Mouse (Mus musculus) adrenal gland (tissue): ENCODE data around the gene Lcat.

Experiments
- intact Hi-C: fragments of 180-260 bp; cut with DNase I; formaldehyde crosslinking; loops from one replicate; pipeline ENCODE4 v1.15.1; 2025
- microRNA-seq, 2 experiments: library from miRNA; unstranded; fragments of <30 nt; microRNA quantifications; one replicate each; pipeline ENCODE4; 2019

Lcat gene

GRCm38 (mm10) chr8:105892432-105892831 is 50.8 kb downstream of the Lcat start:
- intact Hi-C loops = loop anchor here (2.0 kb wide), 1 partner anchor 38 kb away; no protein-coding TSS in a partner anchor

GRCm38 (mm10) chr8:105890870-105891269 is 52.3 kb downstream of the Lcat start:
- intact Hi-C loops = no loop called here

- intact Hi-C loops = no loop called here
Measured at GRCm38 (mm10) chr8:105889756-105890465, 53.3 kb downstream of the Lcat start.

Small RNA genes lying within 50 kb of the gene (microRNA-seq; reads per million reads assigned to microRNA genes)
- 0.11 to 0.12 reads per million in 2 experiments for gene Mir7074
